Mouse (Mus musculus) hindbrain, embryonic 14.5 days (tissue): ENCODE results near the gene Gm21882. TPM values are rescaled to one million over a fixed set of nuclear protein-coding genes. Genes with fewer than 3 reads are reported as not detected.
"Not testable (repeated sequence)": the region's sequence is repeated elsewhere in the genome, so short reads cannot be mapped to it uniquely, and the experiment has no call there.

Experiments
- ATAC-seq: fragments of 200-750 bp; cut with Nextera tagmentation; 2 replicates; pipeline ENCODE4 v1.8.0; 2017; ENCODE audit warnings: moderate number of reproducible peaks, mild to moderate bottlenecking, moderate TSS enrichment, moderate library complexity; ENCODE audit not compliant: low FRiP score
- DNase-seq: peaks from one replicate; pipeline ENCODE4 v3.0.0-alpha.2; 2015; ENCODE audit warnings: low spot score
- H3K27ac ChIP-seq: fragments of 300-500 bp; sonication (generic); 2 replicates; pipeline ENCODE4 v1.5.1; 2014; ENCODE audit warnings: mild to moderate bottlenecking, moderate library complexity
- H3K27me3 ChIP-seq: fragments of 300-500 bp; sonication (generic); 2 replicates; pipeline ENCODE4 v1.6.1; 2014; ENCODE audit warnings: mild to moderate bottlenecking, low read length, mixed read lengths; ENCODE audit not compliant: control insufficient read depth, insufficient read depth
- H3K36me3 ChIP-seq: fragments of 300-500 bp; sonication (generic); replicated peaks from 2 replicates; pipeline ENCODE4 v1.6.1; 2014; ENCODE audit not compliant: control insufficient read depth, insufficient read depth
- H3K4me1 ChIP-seq: fragments of 300-500 bp; sonication (generic); replicated peaks from 2 replicates; pipeline ENCODE4 v1.6.1; 2014; ENCODE audit warnings: antibody characterized with exemption, low read length, mixed read lengths; ENCODE audit not compliant: control insufficient read depth, insufficient read depth
- H3K4me2 ChIP-seq: fragments of 300-500 bp; sonication (generic); replicated peaks from 2 replicates; pipeline ENCODE4 v1.6.1; 2014; ENCODE audit warnings: mild to moderate bottlenecking, moderate library complexity
- H3K4me3 ChIP-seq: fragments of 300-500 bp; sonication (generic); replicated peaks from 2 replicates; pipeline ENCODE4 v1.5.1; 2014; ENCODE audit warnings: mild to moderate bottlenecking, low read length
- H3K9ac ChIP-seq: fragments of 300-500 bp; sonication (generic); 2 replicates; pipeline ENCODE4 v1.6.1; 2014
- H3K9me3 ChIP-seq: fragments of 300-500 bp; sonication (generic); 2 replicates; pipeline ENCODE4 v1.6.1; 2016; ENCODE audit warnings: low read length; ENCODE audit not compliant: control insufficient read depth
- WGBS: fragments of 180-500 bp; shearing (Covaris S2); extraction: QIAGEN DNeasy Blood & Tissue Kit; methylation state at CpG from one replicate; pipeline ENCODE4 v1.1.7; 2014; 5-methylcytosine and 5-hydroxymethylcytosine counted together
- polyA plus RNA-seq: library from polyadenylated mRNA; unstranded; fragments of >200 nt; fragmentation: Nextera tagmentation; extraction: Ambion mirVana; gene quantifications from 2 replicates; pipeline ENCODE4 v1.2.1, GENCODE M21; 2014

Gm21882 gene
- not detected in 2 replicates for polyA plus RNA-seq

DNA sequence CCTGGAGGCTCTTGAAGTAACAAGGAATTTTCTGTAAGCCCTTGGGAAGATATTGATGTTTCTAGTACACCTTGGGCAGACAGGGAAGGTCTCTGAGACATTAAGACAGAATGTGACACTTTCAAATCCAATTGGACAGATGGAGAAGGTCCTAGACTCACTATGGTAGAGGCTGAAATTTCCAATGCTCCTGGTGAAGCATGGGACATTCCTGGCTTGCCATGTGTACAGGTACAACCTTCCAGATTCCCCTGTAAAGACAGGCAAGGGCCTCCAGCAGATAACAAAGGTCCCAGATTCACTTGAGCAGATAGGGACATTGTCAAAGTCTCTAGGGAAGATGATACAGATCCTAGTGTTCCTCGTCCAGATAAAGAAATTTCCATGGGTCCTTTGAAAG, at the start of gene Gm21882:
Gene Gm21882 (minus strand): TSS at position 101 of the 400 bp plus-strand sequence.
- not testable (repeated sequence) for H3K4me1 ChIP-seq, H3K36me3 ChIP-seq, H3K27me3 ChIP-seq, H3K4me2 ChIP-seq, ATAC-seq, DNase-seq, H3K9ac ChIP-seq, H3K4me3 ChIP-seq, H3K9me3 ChIP-seq, H3K27ac ChIP-seq
- 85% methylated on average over 1 of the region's 1 CpGs for WGBS

Other genes with a start within 250 kb of the Gm21882 start
- not detected in 2 replicates for gene Gm21865, start 64.6 kb downstream of the Gm21882 start, polyA plus RNA-seq